Mouse (Mus musculus): Measurements from ENCODE around the gene Ggcx.
"Not testable (repeated sequence)": the region's sequence is repeated elsewhere in the genome, so short reads cannot be mapped to it uniquely, and the experiment has no call there.

Gene Ggcx

DNA sequence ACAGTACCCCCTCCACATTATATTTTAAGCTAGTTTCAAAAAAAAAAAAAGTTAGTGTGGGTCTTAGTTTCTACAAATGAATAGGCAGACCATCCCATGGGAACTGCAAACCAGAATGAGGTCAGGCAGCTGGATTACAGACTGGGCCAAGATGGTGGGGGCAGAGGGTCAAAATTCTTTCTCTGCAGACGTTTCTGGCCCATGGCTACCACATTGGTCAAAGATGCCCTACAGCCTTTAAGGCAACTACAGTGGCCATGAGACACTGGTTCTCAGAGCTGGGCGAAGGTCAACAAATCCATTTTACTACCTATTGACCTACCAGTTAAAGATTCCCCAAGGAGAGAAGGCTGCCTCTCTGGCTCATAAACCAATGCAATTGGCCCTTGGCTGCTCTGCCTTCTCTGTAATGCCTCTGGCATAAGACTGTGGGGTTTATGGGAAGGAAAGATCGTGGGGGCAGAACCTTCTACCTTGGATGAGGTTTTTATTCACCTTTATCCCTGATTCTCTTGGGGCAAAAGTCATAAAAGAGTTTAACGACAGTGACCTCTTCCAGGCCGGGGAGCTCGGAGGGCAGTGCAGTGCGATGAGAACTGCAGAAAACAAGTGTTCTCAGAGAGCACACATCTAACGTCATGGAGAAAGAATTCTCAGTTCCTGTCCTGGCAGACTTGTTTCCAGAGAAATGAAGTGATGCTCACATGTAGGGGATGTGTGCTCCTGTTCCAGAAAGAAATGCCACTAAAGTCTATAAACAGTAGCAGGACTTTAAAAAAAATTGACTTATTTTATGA, 51.5 kb downstream of the Ggcx start:
- DNase-seq = no peak

DNA sequence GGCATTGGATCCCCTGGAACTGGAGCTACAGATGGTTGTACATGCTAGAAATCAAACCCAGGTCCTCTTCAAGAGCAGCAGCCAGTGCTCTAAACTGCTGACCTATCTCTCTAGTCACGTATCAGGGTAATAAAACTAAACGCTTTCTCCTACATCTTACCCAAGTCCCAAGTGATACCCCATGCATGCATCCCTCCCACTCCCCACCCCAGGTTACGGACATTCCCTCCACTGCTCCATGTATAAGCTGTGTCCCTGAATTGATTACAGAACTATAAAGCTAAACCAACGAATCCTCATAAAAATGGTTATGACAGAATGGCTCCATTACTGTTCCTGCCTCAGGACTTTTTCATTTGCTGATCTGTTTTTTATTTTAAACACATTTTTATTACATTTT, 52.1 kb downstream of the Ggcx start:
- DNase-seq = no peak

DNA sequence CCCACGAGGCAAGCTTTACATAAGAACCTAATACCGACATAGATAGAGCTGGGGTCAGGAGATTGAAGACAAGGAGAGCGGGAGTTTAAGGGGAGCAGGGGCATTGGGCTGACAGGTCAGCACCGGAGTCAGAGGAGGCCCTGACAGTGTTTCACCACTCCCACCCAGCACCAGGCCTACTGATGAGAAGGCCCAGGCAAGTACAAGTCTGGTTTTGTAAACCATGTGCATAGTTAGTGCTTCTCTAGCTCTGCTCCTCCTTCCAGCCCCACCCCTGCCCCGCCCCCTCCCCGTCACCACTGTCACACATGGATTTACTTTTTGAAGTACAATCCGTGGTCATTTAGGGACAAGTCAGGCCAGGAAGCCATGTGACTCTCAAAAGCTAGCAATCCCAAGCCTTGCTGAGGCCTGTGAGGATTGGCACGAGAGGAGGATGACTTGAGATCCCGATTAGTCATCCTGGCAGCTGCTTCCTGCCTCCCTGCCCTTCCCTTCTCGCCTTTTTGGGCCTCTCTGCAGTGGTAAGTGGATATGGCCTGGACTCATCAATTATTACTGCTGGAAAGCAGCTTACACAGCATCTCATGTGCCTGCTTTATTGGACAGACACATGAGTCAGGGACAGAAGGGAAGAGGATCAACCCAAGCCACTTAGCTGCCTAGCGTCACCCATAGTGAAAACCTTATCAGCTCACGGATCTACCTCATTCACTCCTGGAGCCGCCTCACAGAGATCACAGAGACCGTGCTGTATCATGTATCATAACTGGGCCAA, 59.3 kb downstream of the Ggcx start:
- peak; percentile 81 for DNase-seq

DNA sequence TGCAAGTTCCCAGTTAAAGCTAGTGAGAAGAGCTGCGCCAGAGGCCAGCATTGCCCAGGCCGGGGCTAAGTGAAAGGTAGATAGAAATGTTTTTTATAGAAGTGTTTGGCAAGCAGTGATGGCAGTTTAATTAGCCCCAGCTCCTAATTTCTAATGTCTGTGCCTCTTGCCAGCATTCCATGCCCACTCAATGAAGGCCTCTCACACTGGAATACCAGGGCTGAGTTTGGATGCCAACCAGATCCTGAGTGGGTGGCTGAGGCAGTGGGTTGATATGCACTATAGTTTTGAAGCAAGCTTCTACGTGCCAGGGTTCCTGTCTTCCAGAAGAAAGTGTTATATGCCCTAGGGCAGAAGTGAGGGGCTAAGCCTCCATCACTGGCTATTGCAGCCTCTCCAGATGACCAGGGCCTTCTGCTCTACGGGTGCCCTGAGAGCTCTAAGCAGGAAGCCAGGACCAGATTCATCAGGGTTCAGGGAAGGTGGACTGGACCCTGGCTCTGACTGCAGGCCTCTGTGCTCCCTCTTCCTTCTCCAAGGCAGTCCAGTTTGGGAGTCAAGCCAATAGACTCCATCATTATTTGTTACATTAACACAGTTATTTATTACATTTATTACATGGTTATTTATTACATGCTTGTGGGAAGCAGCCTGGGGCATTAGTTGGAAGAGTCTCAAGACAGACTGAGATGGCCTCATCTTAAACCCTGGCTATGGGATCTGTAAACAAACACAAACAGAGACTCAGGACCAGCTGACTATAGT, 61.3 kb downstream of the Ggcx start:
- peak; percentile 26 for DNase-seq

DNA sequence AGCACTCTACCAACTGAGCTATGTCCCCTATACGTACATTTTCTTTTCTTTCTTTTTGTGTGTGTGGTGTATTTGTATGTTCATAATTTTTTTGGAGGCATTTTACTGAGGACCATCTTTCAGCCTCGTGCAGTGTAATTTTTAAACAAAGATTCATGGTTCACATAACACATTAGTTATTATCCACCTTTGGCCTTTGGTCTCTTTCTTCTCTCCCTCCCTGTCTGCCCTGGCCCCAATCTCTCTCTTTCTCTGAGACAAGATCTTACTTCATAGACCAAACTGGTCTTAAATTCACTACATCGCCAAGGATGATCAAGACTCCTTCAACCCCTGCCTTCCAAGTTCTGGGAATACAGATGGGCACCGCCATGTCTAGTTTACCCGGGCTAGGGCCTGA, 62.7 kb downstream of the Ggcx start:
- no peak for DNase-seq

DNA sequence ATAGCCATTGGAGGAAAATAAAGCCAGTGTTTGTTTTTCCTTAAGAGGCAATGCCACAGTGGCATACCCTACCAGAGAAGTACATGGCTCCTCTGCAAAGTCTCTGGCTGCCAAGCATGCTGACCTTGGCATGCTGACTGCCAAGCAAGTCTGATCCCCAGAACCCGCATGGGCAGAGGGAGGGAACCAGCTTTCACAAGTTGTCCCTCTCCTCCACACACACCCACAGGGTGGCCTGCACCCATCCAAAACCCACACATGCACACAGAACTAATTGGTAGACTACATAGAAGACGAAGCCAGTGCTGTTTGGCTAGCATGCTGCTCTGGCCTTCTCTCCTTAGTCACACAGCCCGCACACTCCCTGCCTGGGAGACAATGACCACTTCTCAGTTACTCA, 63.5 kb downstream of the Ggcx start:
- peak; percentile 43 for DNase-seq

DNA sequence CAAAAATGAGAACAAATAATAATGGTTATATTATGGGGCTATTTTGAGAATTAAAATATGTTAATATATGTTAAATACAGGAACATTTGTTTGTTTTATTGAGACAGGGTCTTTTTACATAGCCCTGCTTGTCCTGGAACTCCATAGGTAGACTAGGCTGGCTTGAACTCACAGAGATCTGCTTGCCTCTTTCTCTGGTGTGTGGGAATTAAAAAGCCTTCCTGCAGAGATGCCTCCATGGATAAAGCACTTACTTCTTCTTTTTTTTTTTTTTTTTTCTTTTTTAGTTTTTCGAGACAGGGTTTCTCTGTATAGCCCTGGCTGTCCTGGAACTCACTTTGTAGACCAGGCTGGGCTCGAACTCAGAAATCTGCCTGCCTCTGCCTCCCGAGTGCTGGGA, 64.6 kb downstream of the Ggcx start:
- DNase-seq = not testable (repeated sequence)

DNA sequence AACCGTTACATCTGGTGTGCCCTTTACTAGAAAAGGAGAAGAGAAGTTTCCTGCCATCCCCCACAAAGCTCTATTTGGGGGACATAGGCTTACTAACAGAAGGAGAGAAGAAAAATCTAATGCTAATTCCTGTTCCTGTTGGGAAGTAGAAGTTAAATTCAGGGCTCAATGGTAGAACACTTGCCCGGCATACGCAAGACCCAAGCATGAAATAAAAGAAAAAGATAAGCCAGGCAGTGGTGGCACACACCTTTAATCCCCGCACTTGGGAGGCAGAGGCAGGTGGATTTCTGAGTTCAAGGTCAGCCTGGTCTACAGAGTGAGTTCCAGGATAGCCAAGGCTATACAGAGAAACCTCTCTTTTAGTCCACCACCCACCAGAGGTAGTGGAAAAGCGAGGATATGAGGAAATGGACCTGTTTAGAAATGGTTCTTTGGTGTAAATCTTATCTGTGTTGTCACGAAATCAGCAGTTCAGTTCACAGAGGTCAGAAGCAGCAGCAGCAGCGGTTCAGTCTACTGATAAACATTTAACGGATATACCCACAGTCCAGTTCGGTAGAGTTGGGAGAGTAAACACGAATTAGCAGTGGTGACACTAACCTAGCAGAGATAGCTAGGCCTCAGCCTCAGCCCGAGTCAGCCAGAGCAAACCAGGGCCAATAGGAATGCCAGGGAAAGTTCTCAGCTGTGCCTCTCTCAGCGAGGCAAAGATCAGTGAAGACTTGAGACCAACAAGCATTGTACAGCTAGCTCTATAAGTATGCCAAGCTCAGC, 65.7 kb downstream of the Ggcx start:
- DNase-seq = no peak

DNA sequence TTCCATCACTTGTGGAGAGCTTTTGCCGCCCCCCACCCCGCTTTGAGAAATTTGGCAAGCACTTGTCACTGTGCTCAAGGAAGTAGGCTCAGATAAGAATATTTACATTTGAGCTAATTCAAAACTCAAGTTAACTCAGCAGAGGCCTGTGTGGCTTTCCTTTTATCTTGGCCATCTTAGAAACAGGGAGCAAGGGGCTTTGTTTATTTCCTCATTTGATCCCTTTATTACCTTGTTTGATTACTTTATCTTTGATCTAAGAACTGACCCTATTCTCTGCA, 66.3 kb downstream of the Ggcx start:
- DNase-seq = peak; percentile 63

All from lung, postnatal 36 days (tissue).